Comparison of ENCODE assay signal across 8 mouse cellular contexts in genomic region chr16:3743503-3744185, GRCm38 (mm10). TPM values are rescaled to one million over a fixed set of nuclear protein-coding genes. Genes with fewer than 3 reads are reported as not detected.
DNase-seq lines count a peak whose midpoint lies in the region; ATAC-seq and TF ChIP-seq lines count a peak whose summit lies in the region.

TSS of gene Zfp263 (plus strand) at chr16:3744093.

- peak within 1 kb of the TSS; percentile 85 for H3K4me3 ChIP-seq in G1E (ENCODE audit: low read depth, low read length)
- peak within 1 kb of the TSS; percentile 85 for H3K4me3 ChIP-seq in forebrain, embryonic 16.5 days (replicated peaks; ENCODE audit: low read length)
- peak within 1 kb of the TSS; percentile 95 for H3K4me3 ChIP-seq in layer of hippocampus, adult 2 months
- H3K4me3 ChIP-seq in lung, embryonic 14.5 days (ENCODE audit: low read depth, low read length) = peak within 1 kb of the TSS; percentile 88

- DNase-seq in G1E (ENCODE audit: low spot score) = peak; percentile 87
- DNase-seq in cerebellum, adult 18-20 months = peak; percentile 91 to 95
- peak; percentile 82 to 92 for DNase-seq in heart, postnatal 36 days
- DNase-seq in layer of hippocampus, adult 2 months (ENCODE audit: low spot score in 2 of 2) = peak; percentile 88 to 96
- peak; percentile 98 for DNase-seq in lung, embryonic 14.5 days
- DNase-seq in ovary, adult 18-20 months (ENCODE audit: low spot score) = peak; percentile 92
- peak; percentile 96 for DNase-seq in thymus, postnatal 0 days (ENCODE audit: low spot score)

- intact Hi-C loops in heart, postnatal 36 days (cut with DNase I) = loop anchor here (2.0 to 5.0 kb wide), 2 partner anchors 104 to 167 kb away; partner anchors contain the start of gene Zfp174

- no peak for TF ChIP-seq CTCF in G1E (IDR thresholded peaks at IDR 0.05; ENCODE audit: low read depth, low read length)
- no peak for TF ChIP-seq CTCF in layer of hippocampus, adult 2 months (conservative IDR thresholded peaks at IDR 0.05)
- TF ChIP-seq CTCF in lung, embryonic 14.5 days (IDR thresholded peaks at IDR 0.05; ENCODE audit: low read depth) = no peak

- H3K27ac ChIP-seq in forebrain, embryonic 16.5 days (ENCODE audit: low read length) = peak within 1 kb of the TSS; percentile 94
- peak within 1 kb of the TSS; percentile 95 for H3K27ac ChIP-seq in layer of hippocampus, adult 2 months
- peak within 1 kb of the TSS; percentile 88 for H3K27ac ChIP-seq in lung, embryonic 14.5 days (ENCODE audit: low read depth)

- peak within 1 kb of the TSS; percentile 94 for H3K4me2 ChIP-seq in forebrain, embryonic 16.5 days (ENCODE audit: low read length)
- H3K4me2 ChIP-seq in lung, embryonic 14.5 days = peak within 1 kb of the TSS; percentile 94

- H3K9me3 ChIP-seq in G1E (replicated peaks) = peaks cover 9% of the 10 kb centered on the region
- peaks cover 6% of the 10 kb centered on the region for H3K9me3 ChIP-seq in forebrain, embryonic 16.5 days (ENCODE audit: control insufficient read depth, low read length)
- peaks cover 8% of the 10 kb centered on the region; the same call in 1 of the 2 replicates for H3K9me3 ChIP-seq in lung, embryonic 14.5 days (ENCODE audit: low read depth, low read length)

- H3K27me3 ChIP-seq in G1E (ENCODE audit: insufficient read depth, low read length) = peaks cover 2% of the 10 kb centered on the region; the same call in 1 of the 2 replicates
- H3K27me3 ChIP-seq in forebrain, embryonic 16.5 days (replicated peaks; ENCODE audit: control insufficient read depth, insufficient read depth, low read length) = no peaks in the 10 kb centered on the region
- H3K27me3 ChIP-seq in lung, embryonic 14.5 days (ENCODE audit: insufficient read depth, low read length) = no peaks in the 10 kb centered on the region

- peak; percentile 91 for ATAC-seq in G1E (ENCODE audit: extremely low read depth, insufficient number of reproducible peaks, low FRiP score, poor library complexity, severe bottlenecking)
- peak; percentile 97 for ATAC-seq in forebrain, embryonic 16.5 days
- ATAC-seq in lung, embryonic 14.5 days (ENCODE audit: insufficient read depth) = peak; percentile 99

- under 1% methylated on average over 42 of the region's 42 CpGs for WGBS in forebrain, embryonic 16.5 days
- WGBS in lung, embryonic 14.5 days = under 1% methylated on average over 42 of the region's 42 CpGs

- H3K36me3 ChIP-seq in G1E (replicated peaks) = peaks cover 35% of the 10 kb centered on the region
- H3K36me3 ChIP-seq in forebrain, embryonic 16.5 days (ENCODE audit: control insufficient read depth, insufficient read depth) = peaks cover 20% of the 10 kb centered on the region
- H3K36me3 ChIP-seq in lung, embryonic 14.5 days (ENCODE audit: insufficient read depth) = peaks cover 30% of the 10 kb centered on the region

- peak within 1 kb of the TSS; percentile 85 for H3K9ac ChIP-seq in forebrain, embryonic 16.5 days (replicated peaks; ENCODE audit: low read depth, low read length)
- peak within 1 kb of the TSS; percentile 80 for H3K9ac ChIP-seq in lung, embryonic 14.5 days

- peaks cover 28% of the 10 kb centered on the region for H3K4me1 ChIP-seq in G1E (ENCODE audit: insufficient read depth, low read depth, low read length)
- H3K4me1 ChIP-seq in forebrain, embryonic 16.5 days (replicated peaks; ENCODE audit: control insufficient read depth, insufficient read depth, low read length) = peaks cover 26% of the 10 kb centered on the region
- H3K4me1 ChIP-seq in lung, embryonic 14.5 days (ENCODE audit: insufficient read depth) = peaks cover 15% of the 10 kb centered on the region

RNA-seq across cellular contexts. Expression of gene Zfp263, which starts in this region (rescaled TPM):
- total RNA-seq in G1E (2014; fragmentation: Nextera tagmentation) = 35.8 and 50.7 TPM in 2 replicates
- total RNA-seq in G1E (2017) = 36.4 and 43.3 TPM in 2 replicates
- polyA plus RNA-seq in G1E (2012) = 20.7 and 25.3 TPM in 2 replicates
- 57.1 and 67.6 TPM in 2 replicates for polyA plus RNA-seq in forebrain, embryonic 16.5 days (2015; fragmentation: Nextera tagmentation; extraction: Ambion mirVana)
- total RNA-seq in heart, postnatal 36 days (2021) = 1 to 10 TPM; 8.2 to 8.5 TPM
- total RNA-seq in layer of hippocampus, adult 2 months (2021) = 10 to 100 TPM; 20.1 to 20.9 TPM
- polyA plus RNA-seq in lung, embryonic 14.5 days (2014; fragmentation: Nextera tagmentation; extraction: Ambion mirVana) = 27.1 and 30.6 TPM in 2 replicates
- polyA plus RNA-seq in thymus, postnatal 0 days (2015; fragmentation: Nextera tagmentation; extraction: Ambion mirVana) = 40.9 and 52.0 TPM in 2 replicates

Comparison
In these comparisons a context has a peak if more than half of its experiments do, and no peak if none do; other contexts are left out.
1. Peak in every context shown above with its lines: DNase-seq, ATAC-seq, H3K4me3 ChIP-seq and H3K27ac ChIP-seq.